Mouse (Mus musculus) liver (tissue): ENCODE data around the gene H2-M10.1.
A peak's percentile ranks its signal among the peaks of the same experiment; 100 is the strongest.
"Not testable (repeated sequence)": the region's sequence is repeated elsewhere in the genome, so short reads cannot be mapped to it uniquely, and the experiment has no call there.

Experiments
- DNase-seq: peaks from one replicate; pipeline ENCODE4 v3.0.0-alpha.2; 2020; ENCODE audit warnings: mixed read lengths

H2-M10.1 gene

GRCm38 (mm10) chr17:36326055-36326454 is at the start of gene H2-M10.1:
H2-M10.1 (minus strand) TSS chr17:36326155.
- DNase-seq, result no peak

- DNase-seq, result not testable (repeated sequence)
Observed at GRCm38 (mm10) chr17:36368317-36368716, 42.4 kb upstream of the H2-M10.1 start, which contains the start of gene H2-M10.3. H2-M10.3 (minus strand) TSS chr17:36368417.

GRCm38 (mm10) chr17:36362404-36362803 is 36.4 kb upstream of the H2-M10.1 start:
- DNase-seq, result not testable (repeated sequence)

GRCm38 (mm10) chr17:36357512-36357911 is 31.6 kb upstream of the H2-M10.1 start:
- peak; percentile 24 for DNase-seq

- DNase-seq, result no peak
Observed at GRCm38 (mm10) chr17:36355763-36356162, 29.8 kb upstream of the H2-M10.1 start.

- not testable (repeated sequence) for DNase-seq
Observed at GRCm38 (mm10) chr17:36355343-36355742, 29.4 kb upstream of the H2-M10.1 start.

GRCm38 (mm10) chr17:36315689-36316253 is 10.2 kb downstream of the H2-M10.1 start:
- no peak for DNase-seq

- peak; percentile 25 for DNase-seq
Observed at GRCm38 (mm10) chr17:36315041-36315688, 10.8 kb downstream of the H2-M10.1 start.

- DNase-seq, result no peak
Observed at GRCm38 (mm10) chr17:36314511-36314910, 11.4 kb downstream of the H2-M10.1 start.

GRCm38 (mm10) chr17:36309293-36309692 is 16.7 kb downstream of the H2-M10.1 start:
- DNase-seq, result no peak

GRCm38 (mm10) chr17:36308855-36309254 is 17.1 kb downstream of the H2-M10.1 start:
- DNase-seq, result peak; percentile 43

- no peak for DNase-seq
Observed at GRCm38 (mm10) chr17:36286390-36286789, 39.6 kb downstream of the H2-M10.1 start, which contains the start of gene H2-M10.2. H2-M10.2 (minus strand) TSS chr17:36286490.

- DNase-seq, result no peak
Observed at GRCm38 (mm10) chr17:36281521-36282245, 44.3 kb downstream of the H2-M10.1 start.

- DNase-seq, result no peak
Observed at GRCm38 (mm10) chr17:36274776-36275175, 51.2 kb downstream of the H2-M10.1 start.

- no peak for DNase-seq
Observed at GRCm38 (mm10) chr17:36273796-36274195, 52.2 kb downstream of the H2-M10.1 start.
